Mouse (Mus musculus): ENCODE measurements around the gene Gm20388.

- TF ChIP-seq POLR2A (IDR thresholded peaks at IDR 0.05; ENCODE audit: insufficient read depth, low read length): no peak
- TF ChIP-seq CTCF (IDR thresholded peaks at IDR 0.05; ENCODE audit: low read depth, low read length): no peak
- no peak for TF ChIP-seq EP300 (IDR thresholded peaks at IDR 0.05; ENCODE audit: insufficient read depth, low read depth, low read length)
Observed at GRCm38 (mm10) chr8:124312228-124312627, 4401.6 kb downstream of the Gm20388 start.

All from ES-Bruce4 (cell line).